Mouse (Mus musculus) intestine, embryonic 14.5 days (tissue): ENCODE data around the gene Grb2. TPM values are rescaled to one million over a fixed set of nuclear protein-coding genes. Genes with fewer than 3 reads are reported as not detected.

ENCODE experiments used
- ATAC-seq: fragments of 200-750 bp; cut with Nextera tagmentation; replicated peaks from 2 replicates; pipeline ENCODE4 v1.8.0; 2017; ENCODE audit warnings: low read depth, moderate number of reproducible peaks, moderate TSS enrichment, moderate library complexity; ENCODE audit not compliant: low FRiP score, low TSS enrichment
- DNase-seq: peaks from one replicate; pipeline ENCODE4 v3.0.0-alpha.2; 2018; ENCODE audit warnings: low spot score
- H3K27ac ChIP-seq: fragments of 300-500 bp; sonication (generic); 2 replicates; pipeline ENCODE4 v1.5.1; 2014; ENCODE audit warnings: low read depth, mild to moderate bottlenecking, control low read depth
- H3K27me3 ChIP-seq: fragments of 300-500 bp; sonication (generic); replicated peaks from 2 replicates; pipeline ENCODE4 v1.6.1; 2014; ENCODE audit warnings: low read length, control low read depth; ENCODE audit not compliant: control insufficient read depth, insufficient read depth
- H3K36me3 ChIP-seq: fragments of 300-500 bp; sonication (generic); 2 replicates; pipeline ENCODE4 v1.6.1; 2014; ENCODE audit warnings: low read length, control low read depth; ENCODE audit not compliant: control insufficient read depth, insufficient read depth
- H3K4me1 ChIP-seq: fragments of 300-500 bp; sonication (generic); replicated peaks from 2 replicates; pipeline ENCODE4 v1.6.1; 2014; ENCODE audit warnings: low read length, control low read depth, mixed read lengths; ENCODE audit not compliant: control insufficient read depth, insufficient read depth
- H3K4me2 ChIP-seq: fragments of 300-500 bp; sonication (generic); 2 replicates; pipeline ENCODE4 v1.6.1; 2014; ENCODE audit warnings: low read length
- H3K4me3 ChIP-seq: fragments of 300-500 bp; sonication (generic); 2 replicates; pipeline ENCODE4 v1.5.1; 2014; ENCODE audit warnings: low read depth, low read length, control low read depth, mixed read lengths
- H3K9ac ChIP-seq: fragments of 300-500 bp; sonication (generic); 2 replicates; pipeline ENCODE4 v1.6.1; 2014; ENCODE audit warnings: mild to moderate bottlenecking, low read length
- H3K9me3 ChIP-seq: fragments of 300-500 bp; sonication (generic); 2 replicates; pipeline ENCODE4 v1.6.1; 2016; ENCODE audit warnings: low read length, control low read depth; ENCODE audit not compliant: control insufficient read depth
- WGBS: fragments of 180-500 bp; shearing (Covaris S2); extraction: QIAGEN DNeasy Blood & Tissue Kit; methylation state at CpG from one replicate; pipeline ENCODE4 v1.1.7; 2014; 5-methylcytosine and 5-hydroxymethylcytosine counted together
- polyA plus RNA-seq: library from polyadenylated mRNA; unstranded; fragments of >200 nt; fragmentation: Nextera tagmentation; extraction: Ambion mirVana; gene quantifications from 2 replicates; pipeline ENCODE4 v1.2.1, GENCODE M21; 2014

The Grb2 gene
- polyA plus RNA-seq, 1 experiment from 2014 or later: 52.3 TPM

DNA sequence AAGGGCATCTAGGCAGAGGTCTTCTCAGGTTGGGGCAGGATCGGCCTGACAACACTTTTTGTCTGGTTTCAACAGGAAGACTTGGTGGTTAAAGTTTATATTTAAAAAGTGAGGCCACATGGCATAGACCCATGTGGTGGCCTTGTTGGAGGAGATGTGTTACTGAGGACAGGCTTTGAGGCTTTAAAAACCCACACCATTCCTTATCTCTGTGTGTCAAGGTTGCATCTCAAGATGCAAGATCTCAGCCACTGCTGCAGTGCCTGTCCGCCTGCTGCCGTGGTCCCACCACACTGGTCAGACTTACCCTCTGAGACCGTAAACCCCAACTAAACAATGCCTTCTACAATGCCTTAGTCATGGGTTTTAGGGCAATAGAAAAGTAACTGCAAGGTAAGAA, 110.1 kb downstream of the Grb2 start:
- 93% methylated on average over 4 of the region's 4 CpGs for WGBS
- no peaks in the 10 kb centered on the region for H3K9me3 ChIP-seq
- H3K9ac ChIP-seq: no peak overlapping the region
- DNase-seq: no peak
- peaks cover 9% of the 10 kb centered on the region for H3K4me1 ChIP-seq
- no peak for ATAC-seq
- no peak overlapping the region for H3K4me2 ChIP-seq
- no peak overlapping the region for H3K27ac ChIP-seq
- peaks cover 40% of the 10 kb centered on the region for H3K36me3 ChIP-seq
- H3K27me3 ChIP-seq: no peaks in the 10 kb centered on the region
- no peak overlapping the region for H3K4me3 ChIP-seq

DNA sequence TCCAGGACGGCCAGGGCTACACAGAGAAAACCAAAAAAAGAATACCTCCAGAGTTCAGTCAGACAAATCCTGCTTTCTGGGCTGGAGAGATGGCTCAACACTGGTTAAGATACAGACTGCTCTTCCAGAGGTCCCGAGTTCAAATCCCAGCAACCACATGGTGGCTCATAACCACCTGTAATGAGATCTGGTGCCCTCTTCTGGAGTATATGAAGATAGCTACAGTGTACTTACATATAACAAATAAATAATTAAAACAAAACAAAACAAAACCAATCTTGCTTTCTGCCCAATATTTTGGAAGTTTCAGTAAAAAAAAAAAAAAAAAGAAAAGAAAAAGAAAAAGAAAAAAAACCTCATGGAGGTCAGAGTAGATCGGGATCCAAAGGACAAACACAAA, 113.2 kb downstream of the Grb2 start:
- H3K36me3 ChIP-seq: peaks cover 71% of the 10 kb centered on the region

More for the DNA sequence above, 113.2 kb downstream of the Grb2 start:
- no peaks in the 10 kb centered on the region for H3K4me1 ChIP-seq
- no peak overlapping the region for H3K4me2 ChIP-seq
- H3K27me3 ChIP-seq: no peaks in the 10 kb centered on the region
- H3K4me3 ChIP-seq: no peak overlapping the region
- H3K9me3 ChIP-seq: no peaks in the 10 kb centered on the region
- WGBS: 95% methylated on average over 3 of the region's 3 CpGs
- DNase-seq: no peak
- ATAC-seq: no peak
- no peak overlapping the region for H3K27ac ChIP-seq
- no peak overlapping the region for H3K9ac ChIP-seq

Other genes with a start within 250 kb of the Grb2 start
- gene Slc16a5, start 246.1 kb downstream of the Grb2 start, polyA plus RNA-seq: 1.9 and 2.5 TPM in 2 replicates
- 6.5 and 6.9 TPM in 2 replicates for gene Armc7, start 232.9 kb downstream of the Grb2 start, polyA plus RNA-seq
- gene Nt5c, start 216.7 kb downstream of the Grb2 start, polyA plus RNA-seq: 115 and 133 TPM in 2 replicates
- 573 and 633 TPM in 2 replicates for gene Jpt1, start 194.2 kb downstream of the Grb2 start, polyA plus RNA-seq
- gene Sumo2, start 172.3 kb downstream of the Grb2 start, polyA plus RNA-seq: 891 and 947 TPM in 2 replicates
- gene Nup85, start 144.2 kb downstream of the Grb2 start, polyA plus RNA-seq: 192 TPM in 2 replicates
- 94.0 and 105 TPM in 2 replicates for gene Mrps7, start 104.7 kb downstream of the Grb2 start, polyA plus RNA-seq
- gene Gga3, start 104.5 kb downstream of the Grb2 start, polyA plus RNA-seq: 19.2 and 20.8 TPM in 2 replicates
- 26.2 and 28.3 TPM in 2 replicates for gene Mif4gd, start 95.6 kb downstream of the Grb2 start, polyA plus RNA-seq
- 23.3 and 26.4 TPM in 2 replicates for gene Slc25a19, start 80.3 kb downstream of the Grb2 start, polyA plus RNA-seq
- gene Tmem94, start 56.8 kb upstream of the Grb2 start, polyA plus RNA-seq: 14.6 and 15.7 TPM in 2 replicates
- 14.9 and 15.3 TPM in 2 replicates for gene Caskin2, start 105.0 kb upstream of the Grb2 start, polyA plus RNA-seq
- 29.5 and 30.7 TPM in 2 replicates for gene Tsen54, start 106.1 kb upstream of the Grb2 start, polyA plus RNA-seq
- 46.3 and 59.2 TPM in 2 replicates for gene Llgl2, start 115.5 kb upstream of the Grb2 start, polyA plus RNA-seq
- gene Myo15b, start 149.8 kb upstream of the Grb2 start, polyA plus RNA-seq: 32.9 and 44.8 TPM in 2 replicates
- 1.1 and 2.5 TPM in 2 replicates for gene Smim5, start 191.4 kb upstream of the Grb2 start, polyA plus RNA-seq
- 16.9 and 24.5 TPM in 2 replicates for gene Smim6, start 203.4 kb upstream of the Grb2 start, polyA plus RNA-seq
- gene Sap30bp, start 224.7 kb upstream of the Grb2 start, polyA plus RNA-seq: 37.3 and 38.6 TPM in 2 replicates
- gene Recql5, start 224.9 kb upstream of the Grb2 start, polyA plus RNA-seq: 18.5 and 20.7 TPM in 2 replicates